Mouse (Mus musculus) erythroblast, embryonic 14.5 days (primary cell): Measurements from ENCODE around the gene Cypt1.

Source experiments
- GATA1 ChIP-seq: IDR thresholded peaks from 2 replicates; pipeline ENCODE4 v1.6.1; 2012; ENCODE audit warnings: low read length, inconsistent platforms, mixed read lengths
- TAL1 ChIP-seq: IDR thresholded peaks from 3 replicates; pipeline ENCODE4 v1.6.1; 2012; ENCODE audit warnings: low read length, inconsistent platforms, mixed read lengths

GRCm38 (mm10) chrX:16522569-16522968 lies at the start of gene Cypt1:
- TF ChIP-seq GATA1 (no peak), TAL1 (no peak)
